ENCODE assay signal across 22 mouse cellular contexts in genomic region chr13:19613426-19613825, GRCm38 (mm10). TPM values are rescaled to one million over a fixed set of nuclear protein-coding genes. Genes with fewer than 3 reads are reported as not detected.
A peak's percentile ranks its signal among the peaks of the same experiment; 100 is the strongest.
DNase-seq lines count a peak whose midpoint lies in the region; ATAC-seq and TF ChIP-seq lines count a peak whose summit lies in the region.
"Had no signal": no experiment of that assay in that cellular context is flagged by ENCODE, and none has a peak within 500 bp of the region (broad histone marks: within the 10 kb centered on the region; RNA-seq: fewer than 3 reads in every experiment).

No protein-coding gene starts in this region.

- no peak for TF ChIP-seq POLR2A in limb, embryonic 14.5 days (IDR thresholded peaks at IDR 0.05; ENCODE audit: borderline replicate concordance, extremely low read depth, insufficient read depth, insufficient read length)

- H3K9ac ChIP-seq in embryonic facial prominence, embryonic 14.5 days (ENCODE audit: low read depth, low read length): no peak overlapping the region
- no peak overlapping the region for H3K9ac ChIP-seq in limb, embryonic 14.5 days (ENCODE audit: low read depth, low read length, severe bottlenecking)
- H3K9ac ChIP-seq in midbrain, embryonic 11.5 days (ENCODE audit: low read length): no peak overlapping the region
- H3K9ac ChIP-seq in midbrain, embryonic 14.5 days (replicated peaks; ENCODE audit: low read length): no peak overlapping the region
- no peak overlapping the region for H3K9ac ChIP-seq in embryonic facial prominence, embryonic 15.5 days

- H3K4me3 ChIP-seq in embryonic facial prominence, embryonic 14.5 days (ENCODE audit: low read depth, low read length): no peak overlapping the region
- no peak overlapping the region for H3K4me3 ChIP-seq in embryonic facial prominence, embryonic 10.5 days
- H3K4me3 ChIP-seq in limb, embryonic 14.5 days (replicated peaks; ENCODE audit: low read length): no peak overlapping the region
- no peak overlapping the region for H3K4me3 ChIP-seq in limb, embryonic 10.5 days
- no peak overlapping the region for H3K4me3 ChIP-seq in midbrain, embryonic 11.5 days (ENCODE audit: low read depth, low read length)
- no peak overlapping the region for H3K4me3 ChIP-seq in midbrain, embryonic 14.5 days (replicated peaks; ENCODE audit: low read depth, low read length)
- H3K4me3 ChIP-seq in embryonic facial prominence, embryonic 15.5 days (replicated peaks): no peak overlapping the region

- no peaks in the 10 kb centered on the region for H3K9me3 ChIP-seq in embryonic facial prominence, embryonic 14.5 days (ENCODE audit: control insufficient read depth, low read length)
- H3K9me3 ChIP-seq in embryonic facial prominence, embryonic 10.5 days: no peaks in the 10 kb centered on the region
- H3K9me3 ChIP-seq in limb, embryonic 14.5 days (ENCODE audit: control insufficient read depth, low read length): no peaks in the 10 kb centered on the region
- H3K9me3 ChIP-seq in limb, embryonic 10.5 days (replicated peaks): no peaks in the 10 kb centered on the region
- no peaks in the 10 kb centered on the region for H3K9me3 ChIP-seq in midbrain, embryonic 11.5 days (ENCODE audit: control insufficient read depth, low read length)
- H3K9me3 ChIP-seq in midbrain, embryonic 14.5 days (ENCODE audit: control insufficient read depth, low read length): no peaks in the 10 kb centered on the region
- no peaks in the 10 kb centered on the region for H3K9me3 ChIP-seq in embryonic facial prominence, embryonic 15.5 days (replicated peaks)
- H3K9me3 ChIP-seq: G1E had no signal

- 61% methylated on average over 1 of the region's 1 CpGs for WGBS in embryonic facial prominence, embryonic 14.5 days
- WGBS in embryonic facial prominence, embryonic 10.5 days: 90% methylated on average over 1 of the region's 1 CpGs
- WGBS in limb, embryonic 14.5 days: 83% methylated on average over 1 of the region's 1 CpGs
- 88% methylated on average over 1 of the region's 1 CpGs for WGBS in limb, embryonic 10.5 days
- 72% methylated on average over 1 of the region's 1 CpGs for WGBS in midbrain, embryonic 11.5 days
- WGBS in midbrain, embryonic 14.5 days: 48% methylated on average over 1 of the region's 1 CpGs
- 60% methylated on average over 1 of the region's 1 CpGs for WGBS in embryonic facial prominence, embryonic 15.5 days

- H3K27ac ChIP-seq in embryonic facial prominence, embryonic 14.5 days (replicated peaks; ENCODE audit: low read depth, low read length): no peak overlapping the region
- H3K27ac ChIP-seq in embryonic facial prominence, embryonic 10.5 days (replicated peaks): no peak overlapping the region
- H3K27ac ChIP-seq in limb, embryonic 14.5 days (replicated peaks; ENCODE audit: low read depth, low read length): no peak overlapping the region
- H3K27ac ChIP-seq in limb, embryonic 10.5 days: no peak overlapping the region
- H3K27ac ChIP-seq in midbrain, embryonic 11.5 days (ENCODE audit: low read depth, low read length): no peak overlapping the region
- H3K27ac ChIP-seq in midbrain, embryonic 14.5 days (replicated peaks; ENCODE audit: low read depth, low read length): no peak overlapping the region
- no peak overlapping the region for H3K27ac ChIP-seq in embryonic facial prominence, embryonic 15.5 days (replicated peaks)

- peak; percentile 69 for DNase-seq in embryonic facial prominence, embryonic 14.5 days (ENCODE audit: low spot score)
- DNase-seq in embryonic facial prominence, embryonic 10.5 days (ENCODE audit: low spot score): no peak
- DNase-seq in limb, embryonic 14.5 days (ENCODE audit: low spot score): peak; percentile 51
- no peak for DNase-seq in limb, embryonic 10.5 days (ENCODE audit: low spot score)
- peak; percentile 47 for DNase-seq in midbrain, embryonic 11.5 days (ENCODE audit: low spot score, missing footprints)
- DNase-seq in midbrain, embryonic 14.5 days: no peak
- no peak for DNase-seq in frontal cortex, postnatal 36 days (ENCODE audit: low spot score in 2 of 2)
- DNase-seq: adrenal gland, adult 2 months; adrenal gland, adult 8-10 months; adrenal gland, postnatal 10 days; adrenal gland, postnatal 14 days; adrenal gland, postnatal 25 days; adrenal gland, postnatal 36 days; B cell, adult 2 months; cerebellum, adult 11 months; cerebellum, adult 11-12 months had no signal

- H3K4me1 ChIP-seq in embryonic facial prominence, embryonic 14.5 days (ENCODE audit: control insufficient read depth, insufficient read depth, low read length): no peaks in the 10 kb centered on the region
- H3K4me1 ChIP-seq in embryonic facial prominence, embryonic 10.5 days: no peaks in the 10 kb centered on the region
- no peaks in the 10 kb centered on the region for H3K4me1 ChIP-seq in limb, embryonic 14.5 days (ENCODE audit: control insufficient read depth, insufficient read depth, low read length)
- H3K4me1 ChIP-seq in limb, embryonic 10.5 days: peaks cover under 1% of the 10 kb centered on the region; the same call in 1 of the 2 replicates
- peaks cover 11% of the 10 kb centered on the region for H3K4me1 ChIP-seq in midbrain, embryonic 11.5 days (ENCODE audit: control insufficient read depth, insufficient read depth, low read length)
- H3K4me1 ChIP-seq in midbrain, embryonic 14.5 days (ENCODE audit: control insufficient read depth, insufficient read depth, low read length): peaks cover 18% of the 10 kb centered on the region
- no peaks in the 10 kb centered on the region for H3K4me1 ChIP-seq in embryonic facial prominence, embryonic 15.5 days

- H3K27me3 ChIP-seq in embryonic facial prominence, embryonic 14.5 days (replicated peaks; ENCODE audit: control insufficient read depth, insufficient read depth, low read length): no peaks in the 10 kb centered on the region
- no peaks in the 10 kb centered on the region for H3K27me3 ChIP-seq in embryonic facial prominence, embryonic 10.5 days (replicated peaks; ENCODE audit: low read depth, poor library complexity, severe bottlenecking)
- no peaks in the 10 kb centered on the region for H3K27me3 ChIP-seq in limb, embryonic 14.5 days (ENCODE audit: control insufficient read depth, insufficient read depth, low read length)
- H3K27me3 ChIP-seq in limb, embryonic 10.5 days (ENCODE audit: low read depth, poor library complexity, severe bottlenecking): no peaks in the 10 kb centered on the region
- H3K27me3 ChIP-seq in midbrain, embryonic 11.5 days (ENCODE audit: control insufficient read depth, insufficient read depth, low read length): no peaks in the 10 kb centered on the region
- no peaks in the 10 kb centered on the region for H3K27me3 ChIP-seq in midbrain, embryonic 14.5 days (ENCODE audit: control insufficient read depth, insufficient read depth, low read length)
- H3K27me3 ChIP-seq in embryonic facial prominence, embryonic 15.5 days: no peaks in the 10 kb centered on the region
- H3K27me3 ChIP-seq: CH12.LX, Patski had no signal

- no peak overlapping the region for H3K4me2 ChIP-seq in embryonic facial prominence, embryonic 14.5 days (ENCODE audit: low read depth, low read length)
- H3K4me2 ChIP-seq in limb, embryonic 14.5 days (replicated peaks; ENCODE audit: low read depth, low read length, severe bottlenecking): no peak overlapping the region
- H3K4me2 ChIP-seq in midbrain, embryonic 11.5 days: no peak overlapping the region
- no peak overlapping the region for H3K4me2 ChIP-seq in midbrain, embryonic 14.5 days (ENCODE audit: low read length)
- H3K4me2 ChIP-seq in embryonic facial prominence, embryonic 15.5 days (replicated peaks): no peak overlapping the region

- peak; percentile 37; the same call in 1 of the 2 replicates for ATAC-seq in embryonic facial prominence, embryonic 14.5 days (ENCODE audit: low read depth)
- no peak for ATAC-seq in limb, embryonic 14.5 days (ENCODE audit: low FRiP score, low read depth)
- no peak for ATAC-seq in midbrain, embryonic 11.5 days (ENCODE audit: low FRiP score)
- ATAC-seq in midbrain, embryonic 14.5 days (ENCODE audit: low FRiP score, low TSS enrichment): no peak
- ATAC-seq in embryonic facial prominence, embryonic 15.5 days (ENCODE audit: insufficient number of reproducible peaks, low FRiP score, low TSS enrichment, low read depth): peak; percentile 54; the same call in 1 of the 2 replicates
- ATAC-seq: activated CD4-positive, CD25-positive, alpha-beta regulatory T cell, adult 4 months; CD4-positive, CD25-positive, alpha-beta regulatory T cell, adult 4 months; Patski had no signal

- no peaks in the 10 kb centered on the region for H3K36me3 ChIP-seq in embryonic facial prominence, embryonic 14.5 days (ENCODE audit: control insufficient read depth, insufficient read depth, low read length)
- no peaks in the 10 kb centered on the region for H3K36me3 ChIP-seq in embryonic facial prominence, embryonic 10.5 days (replicated peaks)
- H3K36me3 ChIP-seq in limb, embryonic 14.5 days (ENCODE audit: control insufficient read depth, insufficient read depth, low read length): no peaks in the 10 kb centered on the region
- H3K36me3 ChIP-seq in limb, embryonic 10.5 days: no peaks in the 10 kb centered on the region
- H3K36me3 ChIP-seq in midbrain, embryonic 11.5 days (ENCODE audit: control insufficient read depth, insufficient read depth, low read length): no peaks in the 10 kb centered on the region
- H3K36me3 ChIP-seq in midbrain, embryonic 14.5 days (ENCODE audit: control insufficient read depth, insufficient read depth, low read length): no peaks in the 10 kb centered on the region
- H3K36me3 ChIP-seq in embryonic facial prominence, embryonic 15.5 days: no peaks in the 10 kb centered on the region
- H3K36me3 ChIP-seq: G1E had no signal

RNA-seq across cellular contexts. Expression of gene Epdr1, which starts 6.3 kb away (rescaled TPM):
- polyA plus RNA-seq in embryonic facial prominence, embryonic 14.5 days (2014; fragmentation: Nextera tagmentation; extraction: Ambion mirVana): 36.9 and 39.4 TPM in 2 replicates
- polyA plus RNA-seq in embryonic facial prominence, embryonic 10.5 days (2016; fragmentation: Nextera tagmentation; extraction: Ambion mirVana): 12.1 and 13.2 TPM in 2 replicates
- 12.4 and 13.1 TPM in 2 replicates for polyA plus RNA-seq in limb, embryonic 14.5 days (2012; rRNA removed)
- polyA plus RNA-seq in limb, embryonic 14.5 days (2014; fragmentation: Nextera tagmentation; extraction: Ambion mirVana): 16.3 and 16.5 TPM in 2 replicates
- 12.2 and 13.8 TPM in 2 replicates for polyA plus RNA-seq in limb, embryonic 10.5 days (2016; fragmentation: Nextera tagmentation; extraction: Ambion mirVana)
- polyA plus RNA-seq in midbrain, embryonic 11.5 days (2014; fragmentation: Nextera tagmentation; extraction: Ambion mirVana): 22.9 and 24.5 TPM in 2 replicates
- 17.7 and 17.9 TPM in 2 replicates for polyA plus RNA-seq in midbrain, embryonic 14.5 days (2014; fragmentation: Nextera tagmentation; extraction: Ambion mirVana)
- 49.0 and 51.8 TPM in 2 replicates for polyA plus RNA-seq in embryonic facial prominence, embryonic 15.5 days (2015; fragmentation: Nextera tagmentation; extraction: Ambion mirVana)
- polyA plus RNA-seq: G1E had no signal

RNA-seq across cellular contexts. Expression of gene Sfrp4, which starts 9.5 kb away (rescaled TPM):
- 20.8 and 25.6 TPM in 2 replicates for polyA plus RNA-seq in embryonic facial prominence, embryonic 14.5 days (2014; fragmentation: Nextera tagmentation; extraction: Ambion mirVana)
- 0.26 and 0.67 TPM in 2 replicates for polyA plus RNA-seq in embryonic facial prominence, embryonic 10.5 days (2016; fragmentation: Nextera tagmentation; extraction: Ambion mirVana)
- 6.7 and 6.9 TPM in 2 replicates for polyA plus RNA-seq in limb, embryonic 14.5 days (2012; rRNA removed)
- polyA plus RNA-seq in limb, embryonic 14.5 days (2014; fragmentation: Nextera tagmentation; extraction: Ambion mirVana): 4.5 and 7.1 TPM in 2 replicates
- 0.15 and 0.31 TPM in 2 replicates for polyA plus RNA-seq in limb, embryonic 10.5 days (2016; fragmentation: Nextera tagmentation; extraction: Ambion mirVana)
- 2.8 and 3.6 TPM in 2 replicates for polyA plus RNA-seq in midbrain, embryonic 11.5 days (2014; fragmentation: Nextera tagmentation; extraction: Ambion mirVana)
- 2.5 and 2.7 TPM in 2 replicates for polyA plus RNA-seq in midbrain, embryonic 14.5 days (2014; fragmentation: Nextera tagmentation; extraction: Ambion mirVana)
- polyA plus RNA-seq in embryonic facial prominence, embryonic 15.5 days (2015; fragmentation: Nextera tagmentation; extraction: Ambion mirVana): 26.1 and 33.7 TPM in 2 replicates
- polyA plus RNA-seq: activated CD4-positive, CD25-positive, alpha-beta regulatory T cell, adult 4 months; CD4-positive, CD25-positive, alpha-beta regulatory T cell, adult 4 months; G1E had no signal

Comparison
In these comparisons a context has a peak if more than half of its experiments do, and no peak if none do; other contexts are left out.
1. DNase-seq: peak in embryonic facial prominence, embryonic 14.5 days (single experiment), limb, embryonic 14.5 days (single experiment) and midbrain, embryonic 11.5 days (single experiment); none in embryonic facial prominence, embryonic 10.5 days (single experiment), limb, embryonic 10.5 days (single experiment), midbrain, embryonic 14.5 days (single experiment) and frontal cortex, postnatal 36 days (0 of 2).
2. ATAC-seq: peak in embryonic facial prominence, embryonic 14.5 days (single experiment) and embryonic facial prominence, embryonic 15.5 days (single experiment); none in limb, embryonic 14.5 days (single experiment), midbrain, embryonic 11.5 days (single experiment) and midbrain, embryonic 14.5 days (single experiment).